Mouse (Mus musculus) gonadal fat pad, adult 2 months (tissue): ENCODE results near the gene Nfyb. TPM values are rescaled to one million over a fixed set of nuclear protein-coding genes. Genes with fewer than 3 reads are reported as not detected.

ENCODE experiments used
- DNase-seq: peaks from one replicate; pipeline ENCODE4 v3.0.0-alpha.2; 2012; ENCODE audit warnings: low read depth
- polyA plus RNA-seq: library from polyadenylated mRNA; depleted of rRNA; stranded (reverse); fragments of >200 nt; gene quantifications from 2 replicates; pipeline ENCODE4 v1.2.3, GENCODE M21; 2012

The Nfyb gene
- polyA plus RNA-seq, 1 experiment = 11.4 TPM

GRCm38 (mm10) chr10:82779831-82780230, 15.9 kb upstream of the Nfyb start:
- no peak for DNase-seq

- no peak for DNase-seq
These were observed 15.0 kb upstream of the Nfyb start for GRCm38 (mm10) chr10:82778791-82779549.

GRCm38 (mm10) chr10:82777886-82778285, 13.9 kb upstream of the Nfyb start:
- DNase-seq = no peak

GRCm38 (mm10) chr10:82777075-82777474, 13.1 kb upstream of the Nfyb start:
- DNase-seq = no peak

GRCm38 (mm10) chr10:82774841-82775240, 10.9 kb upstream of the Nfyb start:
- no peak for DNase-seq

GRCm38 (mm10) chr10:82771595-82772170, 7.7 kb upstream of the Nfyb start:
- no peak for DNase-seq

- no peak for DNase-seq
These were observed 6.8 kb upstream of the Nfyb start for GRCm38 (mm10) chr10:82770713-82771112.

GRCm38 (mm10) chr10:82768901-82769300, 5.0 kb upstream of the Nfyb start:
- no peak for DNase-seq

- DNase-seq = no peak
These were observed 925 bp downstream of the Nfyb start for GRCm38 (mm10) chr10:82762756-82763681.

GRCm38 (mm10) chr10:82761037-82761811, 2.7 kb downstream of the Nfyb start:
- no peak for DNase-seq

- no peak for DNase-seq
These were observed 4.2 kb downstream of the Nfyb start for GRCm38 (mm10) chr10:82759706-82760105.

- no peak for DNase-seq
These were observed 5.1 kb downstream of the Nfyb start for GRCm38 (mm10) chr10:82758878-82759277.

- DNase-seq = no peak
These were observed 5.6 kb downstream of the Nfyb start for GRCm38 (mm10) chr10:82758368-82758767.

GRCm38 (mm10) chr10:82757341-82757740, 6.6 kb downstream of the Nfyb start:
- no peak for DNase-seq

GRCm38 (mm10) chr10:82756466-82756865, 7.5 kb downstream of the Nfyb start:
- DNase-seq = no peak

GRCm38 (mm10) chr10:82755213-82755890, 8.6 kb downstream of the Nfyb start:
- no peak for DNase-seq

GRCm38 (mm10) chr10:82754642-82755041, 9.3 kb downstream of the Nfyb start:
- no peak for DNase-seq

GRCm38 (mm10) chr10:82752921-82753320, 11.0 kb downstream of the Nfyb start:
- DNase-seq = no peak

- no peak for DNase-seq
These were observed 13.2 kb downstream of the Nfyb start for GRCm38 (mm10) chr10:82750778-82751177.

GRCm38 (mm10) chr10:82746988-82747850, 16.7 kb downstream of the Nfyb start:
- no peak for DNase-seq
